Mouse (Mus musculus) kidney, postnatal 36 days (tissue): ENCODE measurements around the gene Krt90.
A peak's percentile ranks its signal among the peaks of the same experiment; 100 is the strongest.
"Not testable (repeated sequence)": the region's sequence is repeated elsewhere in the genome, so short reads cannot be mapped to it uniquely, and the experiment has no call there.

Experiments used
- DNase-seq, 2 experiments: peaks; one replicate each; pipeline ENCODE4 v3.0.0; 2021 to 2022; ENCODE audit warnings: mixed read lengths in 2 of 2

Krt90 gene

GRCm38 (mm10) chr15:101562850-101563249, at the start of gene Krt90:
Gene Krt90 (minus strand): TSS chr15:101562950.
- no peak for DNase-seq

GRCm38 (mm10) chr15:101599123-101599522, 36.4 kb upstream of the Krt90 start:
- DNase-seq = no peak

- DNase-seq = peak in 1 of 2 experiments; percentile 26
These were observed 25.5 kb upstream of the Krt90 start for GRCm38 (mm10) chr15:101588216-101588615.

GRCm38 (mm10) chr15:101584456-101584855, 21.7 kb upstream of the Krt90 start:
- DNase-seq = no peak

- no peak for DNase-seq
These were observed 20.6 kb upstream of the Krt90 start for GRCm38 (mm10) chr15:101583211-101583965.

- DNase-seq = no peak
These were observed 19.0 kb upstream of the Krt90 start for GRCm38 (mm10) chr15:101581701-101582100.

GRCm38 (mm10) chr15:101575506-101575905, 12.8 kb upstream of the Krt90 start:
- DNase-seq = no peak

GRCm38 (mm10) chr15:101573796-101574345, 11.1 kb upstream of the Krt90 start, which contains the start of gene Krt75:
Gene Krt75 (minus strand): TSS chr15:101573904.
- no peak for DNase-seq

GRCm38 (mm10) chr15:101567780-101568179, 5.0 kb upstream of the Krt90 start:
- DNase-seq = peak in 1 of 2 experiments; percentile 39

- no peak for DNase-seq
These were observed 4.6 kb downstream of the Krt90 start for GRCm38 (mm10) chr15:101558034-101558646.

GRCm38 (mm10) chr15:101553169-101553568, 9.6 kb downstream of the Krt90 start:
- peak; percentile 10 to 54 for DNase-seq

GRCm38 (mm10) chr15:101552188-101552587, 10.6 kb downstream of the Krt90 start:
- DNase-seq = no peak

GRCm38 (mm10) chr15:101550567-101550966, 12.2 kb downstream of the Krt90 start, which contains the start of gene Krt82:
Gene Krt82 (minus strand): TSS chr15:101550667.
- no peak for DNase-seq

- no peak for DNase-seq
These were observed 18.3 kb downstream of the Krt90 start for GRCm38 (mm10) chr15:101544478-101544877.

GRCm38 (mm10) chr15:101542543-101542942, 20.2 kb downstream of the Krt90 start:
- DNase-seq = peak in 1 of 2 experiments; percentile 33

- no peak for DNase-seq
These were observed 24.2 kb downstream of the Krt90 start for GRCm38 (mm10) chr15:101538580-101538900.

GRCm38 (mm10) chr15:101537864-101538579, 24.7 kb downstream of the Krt90 start:
- peak in 1 of 2 experiments; percentile 15 for DNase-seq

GRCm38 (mm10) chr15:101536054-101536850, 26.5 kb downstream of the Krt90 start:
- DNase-seq = no peak

- DNase-seq = no peak
These were observed 30.0 kb downstream of the Krt90 start, which contains the start of gene Krt84 for GRCm38 (mm10) chr15:101532720-101533119. Gene Krt84 (minus strand): TSS chr15:101532820.

GRCm38 (mm10) chr15:101522556-101523232, 40.1 kb downstream of the Krt90 start:
- DNase-seq = peak; percentile 51 to 61

GRCm38 (mm10) chr15:101519792-101520191, 43.0 kb downstream of the Krt90 start:
- DNase-seq = peak; percentile 72 to 92

GRCm38 (mm10) chr15:101517161-101517560, 45.6 kb downstream of the Krt90 start, which contains the start of gene Gm49425:
Gene Gm49425 (minus strand): TSS chr15:101517261.
- DNase-seq = not testable (repeated sequence)
